Mouse (Mus musculus): ENCODE measurements around the gene Dnajc16. TPM values are rescaled to one million over a fixed set of nuclear protein-coding genes. Genes with fewer than 3 reads are reported as not detected.
A peak's percentile ranks its signal among the peaks of the same experiment; 100 is the strongest.

Gene Dnajc16
- 7.0 and 9.8 TPM in 2 replicates for total RNA-seq (2017)

DNA sequence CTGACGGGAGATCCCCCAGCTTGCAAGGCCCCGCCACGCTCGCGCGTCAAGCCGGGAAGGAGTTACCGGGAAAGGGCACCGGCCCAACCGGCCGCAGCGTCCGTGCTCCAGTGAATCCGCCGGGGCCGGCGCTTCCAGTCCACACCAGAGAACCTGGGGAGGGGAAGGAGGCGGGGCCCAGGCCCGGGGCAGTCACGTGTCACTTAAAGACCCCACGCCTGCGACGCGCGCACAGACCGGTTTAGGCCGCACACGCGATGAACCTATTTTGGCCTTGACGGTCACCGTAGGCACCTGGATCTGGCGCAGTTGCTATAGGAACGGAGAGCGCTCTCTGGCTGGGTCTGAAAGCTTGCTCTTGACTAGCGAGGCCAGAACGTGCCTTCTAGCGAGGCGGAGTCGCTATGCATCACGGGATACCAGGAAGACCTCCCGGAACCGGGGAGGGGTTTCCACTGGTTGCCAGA, at the start of gene Dnajc16:
Gene Dnajc16, minus strand, starts transcription at position 408 of the 467 bp plus-strand sequence.
- ATAC-seq (ENCODE audit: extremely low read depth, insufficient number of reproducible peaks, low FRiP score, poor library complexity, severe bottlenecking), result peak; percentile 82

- ATAC-seq (ENCODE audit: extremely low read depth, insufficient number of reproducible peaks, low FRiP score, poor library complexity, severe bottlenecking), result no peak
These were observed 43.9 kb upstream of the Dnajc16 start for GRCm38 (mm10) chr4:141834536-141835095.

GRCm38 (mm10) chr4:141833911-141834310, 43.2 kb upstream of the Dnajc16 start:
- no peak for ATAC-seq (ENCODE audit: extremely low read depth, insufficient number of reproducible peaks, low FRiP score, poor library complexity, severe bottlenecking)

GRCm38 (mm10) chr4:141831361-141831760, 40.6 kb upstream of the Dnajc16 start:
- ATAC-seq (ENCODE audit: extremely low read depth, insufficient number of reproducible peaks, low FRiP score, poor library complexity, severe bottlenecking), result no peak

- ATAC-seq (ENCODE audit: extremely low read depth, insufficient number of reproducible peaks, low FRiP score, poor library complexity, severe bottlenecking), result no peak
These were observed 39.6 kb upstream of the Dnajc16 start for GRCm38 (mm10) chr4:141830381-141830780.

DNA sequence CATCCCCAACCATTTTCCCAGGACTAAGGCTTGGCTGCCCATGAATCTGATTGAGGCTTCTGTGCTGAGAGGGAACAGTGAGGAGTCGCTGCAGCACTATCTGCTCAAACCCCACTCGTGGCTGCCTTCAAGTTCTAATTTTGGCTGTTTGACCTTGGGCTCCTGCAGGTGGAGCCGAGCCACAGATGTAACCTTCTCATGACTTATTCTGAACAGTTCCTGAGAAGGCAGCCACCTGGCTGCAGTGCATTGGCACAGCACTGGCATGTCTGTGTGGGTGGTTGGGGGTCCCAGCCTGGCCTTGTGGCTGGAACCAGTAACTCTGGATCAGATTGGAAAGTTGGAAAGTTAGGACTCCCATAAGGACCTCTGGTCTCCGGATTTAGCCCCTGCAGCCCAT, 37.4 kb upstream of the Dnajc16 start:
- no peak for ATAC-seq (ENCODE audit: extremely low read depth, insufficient number of reproducible peaks, low FRiP score, poor library complexity, severe bottlenecking)

GRCm38 (mm10) chr4:141827401-141827800, 36.7 kb upstream of the Dnajc16 start:
- ATAC-seq (ENCODE audit: extremely low read depth, insufficient number of reproducible peaks, low FRiP score, poor library complexity, severe bottlenecking), result no peak

DNA sequence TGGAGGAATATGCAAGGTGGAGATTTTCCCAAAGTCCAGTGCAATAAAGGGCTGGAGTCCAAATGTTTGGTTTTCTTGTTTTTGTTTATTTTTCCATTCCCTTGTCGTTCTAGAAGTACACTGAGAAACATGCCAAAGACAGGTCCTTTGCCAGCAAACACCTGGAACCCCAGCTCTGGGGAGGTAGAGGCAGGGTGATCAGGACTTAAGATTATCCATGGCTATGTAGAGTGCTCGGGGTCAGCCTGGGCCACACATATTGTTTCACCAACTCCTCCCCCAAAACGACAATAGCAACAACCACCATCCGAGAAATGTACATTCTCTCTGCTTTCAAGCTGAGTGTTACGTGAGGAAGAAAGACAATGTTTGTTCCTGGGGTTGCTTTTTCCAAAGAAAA, 35.3 kb upstream of the Dnajc16 start, which contains the start of gene Cela2a:
Gene Cela2a, minus strand, starts transcription at position 101 of the 400 bp plus-strand sequence.
- no peak for ATAC-seq (ENCODE audit: extremely low read depth, insufficient number of reproducible peaks, low FRiP score, poor library complexity, severe bottlenecking)

GRCm38 (mm10) chr4:141822979-141823378, 32.2 kb upstream of the Dnajc16 start:
- no peak for ATAC-seq (ENCODE audit: extremely low read depth, insufficient number of reproducible peaks, low FRiP score, poor library complexity, severe bottlenecking)

DNA sequence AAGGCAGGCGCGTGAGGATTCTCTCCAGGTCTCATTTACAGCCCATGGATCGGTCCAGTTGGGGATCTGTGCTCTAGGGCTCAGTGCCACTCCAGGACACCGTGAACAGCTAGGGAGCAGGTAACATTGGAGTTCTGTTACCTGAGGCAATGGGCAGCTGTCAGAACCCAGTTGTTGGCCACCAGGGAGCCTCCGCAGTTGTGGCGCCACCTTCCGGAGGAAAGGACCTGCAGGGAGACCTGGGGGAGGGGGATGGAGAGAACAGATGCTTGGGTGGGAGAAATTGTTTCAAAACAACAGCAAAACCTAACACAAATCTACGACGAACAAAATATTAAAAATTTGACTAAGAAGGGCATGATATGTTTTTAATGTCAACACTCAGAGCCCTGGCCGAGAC, 31.4 kb upstream of the Dnajc16 start:
- ATAC-seq (ENCODE audit: extremely low read depth, insufficient number of reproducible peaks, low FRiP score, poor library complexity, severe bottlenecking), result no peak

GRCm38 (mm10) chr4:141821178-141821577, 30.4 kb upstream of the Dnajc16 start:
- ATAC-seq (ENCODE audit: extremely low read depth, insufficient number of reproducible peaks, low FRiP score, poor library complexity, severe bottlenecking), result no peak

- ATAC-seq (ENCODE audit: extremely low read depth, insufficient number of reproducible peaks, low FRiP score, poor library complexity, severe bottlenecking), result no peak
These were observed 28.6 kb upstream of the Dnajc16 start for GRCm38 (mm10) chr4:141819316-141819715.

- no peak for ATAC-seq (ENCODE audit: extremely low read depth, insufficient number of reproducible peaks, low FRiP score, poor library complexity, severe bottlenecking)
These were observed 28.1 kb upstream of the Dnajc16 start for GRCm38 (mm10) chr4:141818861-141819260.

- ATAC-seq (ENCODE audit: extremely low read depth, insufficient number of reproducible peaks, low FRiP score, poor library complexity, severe bottlenecking), result no peak
These were observed 27.0 kb upstream of the Dnajc16 start for GRCm38 (mm10) chr4:141817706-141818105.

DNA sequence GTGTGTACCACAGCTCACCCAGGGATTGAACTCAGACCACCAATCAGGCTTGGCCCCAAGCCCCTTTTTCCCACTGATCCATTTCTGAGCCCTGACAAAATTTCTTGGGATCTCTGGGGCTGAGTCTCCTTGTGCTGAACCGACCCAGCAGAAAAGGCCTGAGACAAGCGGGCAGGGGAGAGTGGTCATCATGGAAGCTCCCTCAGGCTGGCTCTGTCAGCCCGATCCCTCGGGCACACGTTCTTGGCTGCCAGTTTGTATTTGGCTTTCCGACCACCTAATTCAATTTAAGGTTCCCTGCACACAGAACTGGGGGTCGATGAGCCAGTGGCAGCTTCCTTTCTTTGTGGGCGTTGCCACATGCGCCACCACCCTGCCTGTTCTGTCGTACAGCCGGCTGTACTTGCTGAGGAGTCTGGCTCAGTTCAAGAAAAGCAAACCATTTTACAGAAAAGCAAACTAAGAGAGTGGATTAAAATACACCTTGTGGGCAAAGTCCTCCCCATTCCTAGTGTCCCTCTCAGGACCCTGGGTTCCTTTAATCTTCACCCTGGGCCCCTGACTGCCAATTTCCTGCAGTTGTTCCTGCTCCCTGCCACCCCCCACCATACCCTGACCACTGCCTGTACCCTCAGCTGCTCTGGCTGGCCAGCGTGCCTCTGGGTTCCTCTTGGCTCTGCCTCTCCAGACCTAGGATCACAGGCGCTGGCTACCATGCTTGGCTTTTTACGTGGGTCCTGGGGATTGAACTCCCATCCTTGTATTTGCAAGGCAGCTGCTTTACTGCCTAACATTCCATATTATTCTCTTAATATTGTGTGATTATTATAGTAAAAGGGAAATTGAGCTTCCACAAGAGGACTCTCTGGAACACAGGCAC, 26.3 kb upstream of the Dnajc16 start:
- ATAC-seq (ENCODE audit: extremely low read depth, insufficient number of reproducible peaks, low FRiP score, poor library complexity, severe bottlenecking), result no peak

GRCm38 (mm10) chr4:141816267-141816666, 25.5 kb upstream of the Dnajc16 start:
- ATAC-seq (ENCODE audit: extremely low read depth, insufficient number of reproducible peaks, low FRiP score, poor library complexity, severe bottlenecking), result no peak

DNA sequence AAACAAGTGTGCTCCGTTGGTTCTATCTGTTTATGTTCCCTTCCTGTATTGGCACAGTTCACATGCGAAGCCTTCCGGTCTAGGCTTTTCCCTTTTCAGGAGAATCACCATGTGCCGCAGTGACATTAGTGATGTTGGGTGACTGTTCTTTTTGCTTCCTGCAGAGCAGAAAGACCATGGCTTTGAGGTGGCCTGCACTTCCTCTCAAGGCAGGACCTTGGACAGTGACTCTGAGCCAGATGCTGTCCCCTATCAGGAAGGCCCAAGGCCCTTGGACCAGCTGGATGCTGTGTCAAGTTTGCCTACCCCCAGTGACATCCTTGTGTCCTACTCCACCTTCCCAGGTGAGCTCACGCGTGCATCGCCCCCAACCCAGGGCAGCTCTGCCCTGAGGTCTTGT, 20.6 kb upstream of the Dnajc16 start:
- ATAC-seq (ENCODE audit: extremely low read depth, insufficient number of reproducible peaks, low FRiP score, poor library complexity, severe bottlenecking), result no peak

GRCm38 (mm10) chr4:141810975-141811374, 20.2 kb upstream of the Dnajc16 start:
- ATAC-seq (ENCODE audit: extremely low read depth, insufficient number of reproducible peaks, low FRiP score, poor library complexity, severe bottlenecking), result no peak

DNA sequence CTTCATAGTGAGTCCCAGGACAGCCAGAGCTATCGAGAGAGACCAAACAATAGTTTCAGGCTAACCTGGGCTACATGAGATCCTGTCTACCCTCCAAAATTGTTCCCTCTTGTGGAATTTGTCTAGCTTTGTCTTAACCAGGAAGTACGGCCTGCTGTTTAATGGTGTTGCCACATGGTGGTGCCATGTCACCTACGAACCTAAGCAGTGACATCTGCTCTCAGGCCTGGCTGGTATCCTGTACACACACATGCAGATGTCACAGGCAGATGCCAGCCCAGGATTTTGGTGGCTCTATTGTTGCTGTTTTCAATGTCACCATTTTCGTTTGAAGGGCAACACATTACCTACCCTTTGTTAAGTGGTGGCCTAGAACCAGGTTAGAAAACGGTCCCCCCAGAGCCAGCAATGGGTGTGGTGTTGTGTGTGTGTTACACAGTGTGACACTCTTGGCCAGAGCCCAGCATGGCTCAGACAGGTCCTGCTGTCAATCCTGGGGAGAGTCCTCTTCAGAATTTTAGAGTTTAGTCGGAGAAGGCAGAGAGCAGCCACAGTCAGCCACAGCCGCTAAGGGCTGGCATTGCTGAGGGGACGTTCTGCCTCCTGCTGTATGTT, 19.2 kb upstream of the Dnajc16 start:
- no peak for ATAC-seq (ENCODE audit: extremely low read depth, insufficient number of reproducible peaks, low FRiP score, poor library complexity, severe bottlenecking)

DNA sequence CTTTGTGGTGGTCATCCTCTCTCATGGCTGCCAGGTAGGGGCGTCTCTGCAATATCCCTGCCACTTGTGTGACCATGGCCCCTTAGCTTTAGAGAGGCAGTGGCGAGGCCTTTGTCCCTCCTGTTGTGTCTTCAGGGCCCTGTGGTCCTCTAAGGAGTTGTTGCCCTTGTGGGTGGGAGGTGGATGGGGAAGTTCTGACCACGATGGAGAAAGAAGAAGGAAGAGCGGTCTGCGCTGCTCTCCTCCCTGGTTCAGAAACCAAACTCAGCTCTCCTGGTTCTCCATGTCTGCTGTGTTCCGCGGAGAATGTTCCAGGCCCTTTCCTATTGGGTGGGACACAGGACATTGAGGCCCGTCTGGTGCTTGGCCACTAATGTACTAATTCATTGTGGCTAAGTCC, 15.2 kb upstream of the Dnajc16 start:
- ATAC-seq (ENCODE audit: extremely low read depth, insufficient number of reproducible peaks, low FRiP score, poor library complexity, severe bottlenecking), result no peak
